Mouse (Mus musculus) lung, postnatal 36 days (tissue): ENCODE results near the gene B4galt5.

Experiments
- DNase-seq: peaks from one replicate; pipeline ENCODE4 v3.0.0; 2022; ENCODE audit warnings: mixed read lengths

Gene B4galt5

DNA sequence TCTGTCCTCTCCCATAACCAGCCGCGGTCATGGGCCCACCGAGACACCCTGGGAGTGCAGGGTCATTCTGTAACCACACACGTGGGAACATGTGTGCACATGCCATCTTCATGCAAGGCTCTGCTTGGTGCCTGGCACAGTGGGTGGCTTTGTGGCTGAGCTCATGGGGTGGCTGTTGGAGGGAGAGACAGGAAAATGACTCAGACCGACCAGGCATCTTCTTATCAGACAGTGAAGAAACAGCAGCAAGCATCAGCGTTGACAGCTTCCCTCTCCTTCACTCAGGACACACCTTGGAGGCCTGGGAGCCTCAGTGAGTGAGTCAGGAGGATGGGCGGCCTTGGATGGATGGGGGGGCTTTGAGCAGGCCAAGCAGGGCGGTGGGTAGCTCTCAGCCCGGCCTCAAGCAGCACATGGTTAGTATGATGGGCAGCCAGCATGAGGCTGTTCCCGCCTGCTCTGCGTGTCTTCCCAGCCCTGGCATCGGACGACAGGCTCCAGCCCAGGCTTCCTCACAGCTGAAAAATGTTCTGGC is 75.7 kb downstream of the B4galt5 start:
- peak; percentile 3 for DNase-seq

GRCm38 (mm10) chr2:167272706-167273105 is 76.3 kb downstream of the B4galt5 start:
- no peak for DNase-seq

DNA sequence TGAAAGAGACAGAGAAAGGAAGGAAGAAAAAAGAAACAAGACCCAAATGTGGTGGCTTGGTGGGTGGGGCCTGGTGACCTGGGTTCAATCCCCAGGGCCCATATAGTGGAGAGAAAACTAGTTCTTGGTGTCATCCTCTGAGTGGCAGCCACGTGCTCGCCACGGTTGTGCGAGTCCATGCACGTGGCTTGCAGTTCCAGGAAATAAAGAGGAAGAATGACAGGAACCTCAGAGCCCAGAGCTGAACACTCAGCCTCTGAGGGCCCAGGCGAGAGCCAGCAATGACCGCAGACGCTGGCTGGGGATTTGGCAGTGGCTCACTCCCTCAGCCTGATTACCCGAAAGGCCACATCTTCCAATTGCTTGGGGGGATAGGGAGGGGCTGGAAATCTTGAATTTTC is 77.9 kb downstream of the B4galt5 start:
- DNase-seq: peak; percentile 44

DNA sequence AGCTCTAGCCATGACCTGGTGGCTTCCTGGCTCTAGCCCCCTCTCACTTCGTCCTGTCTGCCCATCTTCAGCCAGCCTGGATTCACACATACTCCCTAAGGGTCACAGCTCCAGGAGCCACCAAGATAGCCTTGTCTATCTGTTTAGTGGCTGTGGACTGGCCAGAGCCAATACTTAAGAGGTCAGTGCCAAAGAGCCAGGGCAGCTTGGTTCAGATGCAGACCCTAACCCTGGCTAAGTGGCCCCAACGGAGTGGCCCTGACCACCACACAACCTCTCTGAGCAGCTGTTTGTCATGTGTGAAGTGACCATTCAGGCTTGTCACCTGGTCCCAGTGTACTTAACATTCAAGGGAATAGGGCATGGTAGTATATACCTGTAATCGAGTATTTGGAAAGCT is 78.5 kb downstream of the B4galt5 start:
- no peak for DNase-seq

GRCm38 (mm10) chr2:167268721-167269120 is 80.3 kb downstream of the B4galt5 start:
- no peak for DNase-seq

- no peak for DNase-seq
These were observed 80.6 kb downstream of the B4galt5 start for GRCm38 (mm10) chr2:167268411-167268690.

- DNase-seq: no peak
These were observed 81.2 kb downstream of the B4galt5 start for GRCm38 (mm10) chr2:167267531-167268410.

DNA sequence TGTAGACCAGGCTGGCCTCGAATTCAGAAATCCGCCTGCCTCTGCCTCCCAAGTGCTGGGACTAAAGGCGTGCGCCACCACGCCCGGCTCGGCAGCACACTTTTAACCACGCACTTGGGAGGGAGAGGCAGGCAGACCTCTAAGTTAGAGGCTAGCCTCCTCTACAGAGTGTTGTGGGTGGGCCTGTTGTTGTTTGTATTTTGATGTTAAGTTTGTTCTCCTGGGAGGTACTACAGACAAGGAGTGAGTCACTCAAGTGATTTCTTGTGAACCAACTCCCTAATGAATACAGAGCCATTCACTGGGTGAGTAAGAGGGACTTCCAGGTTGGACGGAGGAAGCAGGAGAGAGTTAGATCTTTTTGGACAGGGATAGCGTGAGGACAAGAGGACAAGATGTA is 82.8 kb downstream of the B4galt5 start:
- no peak for DNase-seq

GRCm38 (mm10) chr2:167265806-167266205 is 83.2 kb downstream of the B4galt5 start:
- peak; percentile 51 for DNase-seq

DNA sequence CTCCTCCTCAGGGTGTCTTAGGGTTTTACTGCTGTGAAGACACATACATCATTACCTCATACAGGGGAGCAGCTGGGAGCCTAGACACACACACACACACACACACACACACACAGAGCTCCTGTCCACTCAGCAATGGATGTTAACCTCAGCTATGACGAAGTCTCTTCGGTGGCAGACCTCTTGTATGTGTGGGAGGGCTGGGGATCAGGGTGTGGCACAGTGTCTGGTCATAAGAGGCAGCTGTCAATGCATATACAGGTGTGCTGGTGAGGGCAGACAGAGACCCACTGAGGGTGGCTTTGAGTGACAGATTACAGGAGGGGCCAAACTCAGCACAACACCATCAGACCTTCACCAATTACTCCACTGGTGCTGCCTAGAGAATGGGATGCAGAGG is 84.0 kb downstream of the B4galt5 start:
- peak; percentile 0 for DNase-seq

DNA sequence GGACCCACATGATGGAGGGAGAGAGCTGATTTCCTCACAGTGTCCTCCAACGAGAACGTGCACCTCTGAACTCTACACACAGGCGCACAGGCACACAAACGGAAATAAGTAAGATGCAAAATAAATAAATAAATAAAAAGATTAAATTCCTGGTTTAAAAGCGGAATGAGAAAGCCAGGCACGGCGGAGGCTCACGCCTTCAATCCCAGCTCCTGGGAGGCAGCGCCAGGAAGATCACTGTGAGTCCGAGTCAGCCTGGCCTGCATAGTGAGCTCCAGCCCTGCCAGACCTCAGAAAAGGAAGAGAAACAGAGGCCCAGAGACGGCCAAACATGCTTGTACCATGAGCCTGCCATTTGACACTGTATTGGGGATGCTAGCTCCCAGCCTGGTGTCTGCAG is 85.1 kb downstream of the B4galt5 start:
- DNase-seq: peak; percentile 0

GRCm38 (mm10) chr2:167263040-167263810 is 85.8 kb downstream of the B4galt5 start:
- DNase-seq: peak; percentile 58

- DNase-seq: no peak
These were observed 86.5 kb downstream of the B4galt5 start for GRCm38 (mm10) chr2:167262433-167262832.

DNA sequence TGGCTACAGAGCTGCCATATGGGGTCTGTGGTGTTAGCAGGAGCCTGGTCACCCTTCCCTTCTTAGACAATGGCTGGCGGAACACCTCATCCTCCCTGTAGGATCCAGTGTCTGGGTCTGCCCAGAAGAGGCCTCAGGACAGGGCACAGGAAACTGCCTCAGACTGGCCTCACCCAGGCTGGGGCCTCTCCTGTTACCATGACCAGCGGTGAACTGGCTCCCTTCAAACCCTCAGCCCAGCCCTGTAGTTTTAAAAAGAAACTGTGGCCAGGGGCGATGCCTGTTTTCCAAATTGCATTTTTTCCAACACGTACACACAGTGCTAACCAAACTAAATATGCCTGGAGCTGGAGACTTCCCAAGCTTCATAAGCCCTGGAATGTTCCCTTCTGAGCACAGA is 87.9 kb downstream of the B4galt5 start:
- peak; percentile 71 for DNase-seq

- peak; percentile 67 for DNase-seq
These were observed 91.2 kb downstream of the B4galt5 start for GRCm38 (mm10) chr2:167257790-167258189.

- no peak for DNase-seq
These were observed 94.2 kb downstream of the B4galt5 start for GRCm38 (mm10) chr2:167254808-167255207.

DNA sequence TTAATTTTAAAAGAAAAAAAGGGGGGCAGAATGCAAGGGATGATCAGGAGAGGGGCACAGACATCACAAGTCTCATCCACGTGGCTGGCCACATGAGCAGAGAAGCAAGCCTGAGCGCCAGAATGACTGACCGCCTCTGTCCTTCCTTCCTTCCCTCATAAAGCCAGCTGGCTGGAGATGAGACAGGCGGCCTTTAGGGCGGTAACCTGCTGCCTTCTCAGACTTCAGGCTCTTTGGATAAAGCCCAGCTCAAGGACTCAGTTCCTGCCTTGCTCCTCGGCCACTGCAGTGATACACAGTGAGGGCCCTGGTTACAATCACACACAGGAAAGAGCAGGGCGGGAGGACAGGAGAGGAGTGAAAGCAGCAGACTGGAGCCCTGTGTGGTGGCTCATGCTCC is 94.8 kb downstream of the B4galt5 start:
- DNase-seq: peak; percentile 92

- DNase-seq: no peak
These were observed 95.5 kb downstream of the B4galt5 start for GRCm38 (mm10) chr2:167253476-167253875.

DNA sequence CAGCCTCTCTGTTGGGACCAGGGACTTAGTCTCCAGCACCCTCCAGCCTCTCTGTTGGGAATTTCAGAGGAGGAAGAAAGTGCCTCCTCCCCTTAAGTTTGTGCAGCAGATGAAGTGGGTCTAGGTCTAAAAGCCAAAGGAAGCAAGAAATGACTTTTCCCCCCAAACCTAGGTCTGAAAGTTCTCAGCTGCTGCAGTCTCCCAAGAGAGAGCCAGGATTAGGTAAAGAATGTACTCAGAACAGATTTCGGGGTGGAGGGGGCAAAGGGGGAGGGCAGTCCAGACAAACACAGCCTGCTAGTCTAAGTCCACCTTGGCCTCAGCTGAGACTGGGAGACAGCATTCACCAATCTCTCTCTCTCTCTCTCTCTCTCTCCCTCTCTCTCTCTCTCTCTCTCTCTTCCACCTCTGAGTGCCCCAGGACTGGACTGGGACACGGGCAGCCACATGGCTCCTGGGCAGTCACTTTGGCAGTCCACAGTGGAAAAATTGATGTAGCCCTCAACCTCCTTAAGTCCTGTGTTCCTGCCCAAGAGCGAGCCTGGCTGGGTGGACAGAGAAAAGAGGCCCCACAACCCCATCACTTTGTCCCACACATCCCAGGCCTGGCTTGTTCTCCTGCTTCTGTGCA is 96.8 kb downstream of the B4galt5 start:
- DNase-seq: peak; percentile 44

GRCm38 (mm10) chr2:167250736-167251337 is 98.1 kb downstream of the B4galt5 start:
- DNase-seq: peak; percentile 65

- DNase-seq: no peak
These were observed 98.8 kb downstream of the B4galt5 start for GRCm38 (mm10) chr2:167250003-167250735.

- peak; percentile 74 for DNase-seq
These were observed 99.4 kb downstream of the B4galt5 start for GRCm38 (mm10) chr2:167249591-167249990.
